Mouse (Mus musculus): ENCODE measurements around the gene Rapsn.
"Not testable (repeated sequence)": the region's sequence is repeated elsewhere in the genome, so short reads cannot be mapped to it uniquely, and the experiment has no call there.

Gene Rapsn

DNA sequence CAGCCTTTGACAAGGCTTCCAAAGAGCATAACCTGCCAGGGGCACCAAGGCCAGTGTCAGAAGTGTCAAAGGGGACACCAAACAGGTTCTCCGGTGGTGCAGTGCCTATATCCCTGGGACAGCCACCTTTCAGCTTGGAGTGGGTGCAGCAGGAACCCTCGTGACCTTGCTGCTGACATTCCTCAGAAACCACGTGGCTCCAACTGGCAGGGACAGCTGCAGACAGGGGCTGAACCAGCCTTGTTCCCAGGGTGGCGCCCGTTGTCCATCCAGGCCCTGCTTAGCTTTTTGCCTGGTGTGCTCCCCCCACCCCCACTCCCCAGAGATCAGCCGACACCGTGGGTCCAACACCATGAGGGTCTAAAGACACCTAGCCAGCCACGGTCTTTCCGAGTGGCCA, at the start of gene Rapsn:
Gene Rapsn, plus strand, starts transcription at position 236 of the 400 bp plus-strand sequence.
- no peak for DNase-seq (ENCODE audit: low read depth, low spot score)

DNA sequence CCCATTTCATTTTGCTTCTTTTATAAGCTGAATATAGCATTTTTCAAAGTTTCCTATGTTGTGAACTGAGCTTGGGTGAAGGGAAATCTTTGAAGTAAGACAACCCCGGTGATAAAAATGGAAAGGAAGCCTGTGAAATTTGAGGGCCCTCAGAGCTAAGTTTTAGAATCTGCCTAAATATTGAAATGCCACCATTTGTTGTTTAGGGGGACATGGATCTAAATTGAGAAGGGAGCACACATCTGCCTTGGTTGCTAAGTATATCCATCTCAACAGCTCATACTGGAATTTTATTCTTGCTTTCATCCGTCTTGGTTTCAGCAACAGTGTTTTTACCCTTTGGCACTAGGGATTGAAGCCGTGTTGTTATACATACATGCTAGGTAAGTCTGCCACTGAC, 49.4 kb upstream of the Rapsn start:
- no peak for DNase-seq (ENCODE audit: low read depth, low spot score)

DNA sequence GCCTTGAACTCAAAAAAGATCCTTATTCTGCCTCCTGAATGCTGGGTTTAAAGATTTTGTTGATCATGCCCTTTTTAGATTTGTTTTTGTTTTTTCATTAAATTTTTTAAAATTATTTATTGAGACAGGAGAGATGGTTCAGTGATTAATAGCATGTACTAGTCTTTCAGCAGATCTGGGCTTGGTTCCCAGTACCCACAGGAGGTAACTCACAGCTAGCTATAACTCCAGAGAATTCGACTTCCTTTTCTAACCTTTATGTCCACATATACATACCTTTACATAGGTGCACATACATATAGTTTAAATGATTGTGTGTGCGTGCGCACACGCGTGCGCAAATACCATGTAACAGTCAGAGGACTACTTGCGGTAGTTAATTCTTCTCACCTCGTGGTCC, 26.9 kb upstream of the Rapsn start:
- no peak for DNase-seq (ENCODE audit: low read depth, low spot score)

DNA sequence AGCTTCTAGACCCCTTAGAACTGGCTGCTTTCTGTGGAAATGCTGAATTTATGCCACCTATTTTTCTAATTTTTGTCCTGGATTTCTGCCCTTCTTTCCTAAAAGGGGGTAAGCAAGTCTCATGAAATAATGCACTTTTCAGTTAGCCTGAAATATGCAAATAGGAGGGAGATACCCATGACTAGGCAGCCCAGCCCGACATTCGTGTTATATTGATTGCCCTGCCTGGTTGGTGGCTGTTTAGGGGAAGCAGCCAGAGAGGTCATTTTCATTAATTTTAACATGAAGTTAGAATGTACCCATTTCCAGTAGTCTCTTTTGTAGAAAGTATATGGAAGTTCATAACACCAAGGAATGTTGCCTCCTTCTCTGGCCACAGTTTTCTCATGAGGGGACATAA, 21.5 kb upstream of the Rapsn start:
- no peak for DNase-seq (ENCODE audit: low read depth, low spot score)

DNA sequence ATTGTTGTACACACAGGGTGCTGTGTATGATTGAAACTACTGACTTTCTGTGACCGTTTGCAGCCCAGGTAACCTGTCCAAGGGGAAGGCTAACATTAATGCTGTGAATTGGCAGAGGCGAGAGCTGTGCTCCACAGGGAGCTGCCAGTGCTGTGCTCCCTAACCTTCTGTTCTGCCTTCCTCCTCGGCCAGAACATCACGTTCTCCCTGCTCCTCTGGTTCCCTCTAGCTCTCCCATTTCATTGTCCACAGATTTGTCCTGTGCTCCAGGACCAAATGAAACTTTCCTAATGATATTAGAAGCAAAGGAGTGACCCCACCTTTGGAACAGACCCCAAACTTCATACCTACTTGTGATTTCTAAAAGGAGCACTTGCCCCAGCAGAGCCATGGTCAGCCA, 20.0 kb upstream of the Rapsn start:
- DNase-seq (ENCODE audit: low read depth, low spot score): no peak

DNA sequence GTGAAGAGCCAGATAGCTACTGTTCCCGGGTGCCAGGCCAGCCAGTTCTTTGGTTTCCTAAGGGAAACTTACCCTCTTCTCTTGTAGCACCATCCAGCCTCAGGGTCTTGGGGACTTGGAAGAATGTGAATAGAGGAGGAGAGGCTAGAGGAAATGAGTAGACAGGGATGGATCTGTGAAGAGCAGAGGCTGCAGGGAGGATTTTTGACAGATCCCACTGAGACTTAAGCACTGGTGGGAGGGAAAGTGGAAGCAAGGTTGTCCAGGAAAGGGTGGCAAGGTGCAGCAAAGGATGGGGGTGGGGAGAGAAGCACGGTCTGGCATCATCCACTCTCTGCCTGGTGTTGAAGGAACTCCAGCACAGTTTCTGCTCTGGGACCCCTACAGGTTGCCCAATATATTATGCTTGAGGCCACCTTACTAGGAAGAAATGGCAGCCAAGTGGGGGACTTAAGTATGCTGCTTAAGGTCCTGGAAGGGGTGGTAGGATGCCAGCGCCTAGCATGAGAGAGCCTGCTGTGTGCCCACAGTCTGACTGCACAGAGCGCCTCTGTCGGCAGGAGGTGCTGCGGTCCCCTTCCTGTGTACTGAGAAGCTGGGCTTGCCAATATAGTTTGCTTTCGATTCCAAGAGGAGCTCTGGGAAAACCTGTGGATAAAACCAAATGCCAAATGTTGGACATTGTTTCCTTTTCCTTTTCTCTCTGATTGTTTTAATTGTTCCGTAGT, 17.2 kb upstream of the Rapsn start:
- no peak for DNase-seq (ENCODE audit: low read depth, low spot score)

DNA sequence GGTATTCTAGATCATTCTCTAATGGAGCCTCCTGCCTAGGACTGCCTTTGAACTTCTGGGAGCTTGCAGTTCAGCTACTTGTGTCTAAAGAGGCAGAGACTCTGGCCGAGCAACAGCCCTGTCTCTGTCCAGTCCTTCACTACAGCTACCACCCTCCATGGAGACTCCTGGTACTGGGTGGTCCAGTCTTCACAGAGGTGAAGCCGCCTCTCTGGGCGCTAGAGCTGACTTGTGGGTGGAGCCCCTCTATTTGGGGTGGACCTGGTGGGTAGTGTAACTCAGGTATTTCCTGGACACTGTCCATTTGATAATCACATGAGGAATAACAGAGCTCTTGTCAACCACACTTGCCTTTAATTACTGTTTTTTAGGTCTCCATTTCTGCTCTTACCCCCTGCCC, 15.5 kb upstream of the Rapsn start:
- no peak for DNase-seq (ENCODE audit: low read depth, low spot score)

DNA sequence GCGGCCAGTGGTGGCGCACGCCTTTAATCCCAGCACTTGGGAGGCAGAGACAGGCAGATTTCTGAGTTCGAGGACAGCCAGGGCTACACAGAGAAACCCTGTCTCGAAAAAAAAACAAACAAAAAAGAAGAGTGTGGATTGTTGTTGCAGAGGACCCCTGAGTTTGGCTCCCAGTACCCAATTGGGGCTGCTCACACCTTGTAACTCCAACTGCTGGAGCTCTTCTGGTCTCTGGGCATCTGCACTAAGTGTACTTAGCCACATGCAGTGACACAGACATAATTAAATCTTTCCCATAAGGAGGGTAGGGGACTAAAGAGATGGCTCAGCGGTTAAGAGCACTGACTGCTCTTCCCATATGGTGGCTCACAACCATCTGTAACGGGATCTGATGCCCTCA, 13.2 kb upstream of the Rapsn start:
- DNase-seq (ENCODE audit: low read depth, low spot score): not testable (repeated sequence)

DNA sequence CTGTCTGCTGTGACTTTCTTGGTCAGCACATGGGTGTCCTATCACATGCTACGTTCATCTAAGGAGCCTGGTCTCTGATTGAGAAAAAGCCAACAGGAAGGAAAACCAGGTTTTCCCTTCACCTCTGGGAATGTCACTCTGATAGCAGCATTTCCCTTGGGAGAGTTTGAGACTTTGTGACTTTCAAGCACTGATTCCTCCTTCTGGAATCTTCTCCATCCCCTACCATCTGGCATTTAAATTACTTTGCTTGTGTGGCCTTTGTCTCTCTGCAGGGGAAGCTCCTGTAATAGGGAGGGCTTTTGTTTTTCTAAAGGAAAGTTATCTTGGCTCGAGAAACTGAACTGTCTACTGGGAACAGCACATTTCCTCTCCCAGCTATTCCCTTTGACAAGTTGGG, 12.3 kb upstream of the Rapsn start:
- no peak for DNase-seq (ENCODE audit: low read depth, low spot score)

DNA sequence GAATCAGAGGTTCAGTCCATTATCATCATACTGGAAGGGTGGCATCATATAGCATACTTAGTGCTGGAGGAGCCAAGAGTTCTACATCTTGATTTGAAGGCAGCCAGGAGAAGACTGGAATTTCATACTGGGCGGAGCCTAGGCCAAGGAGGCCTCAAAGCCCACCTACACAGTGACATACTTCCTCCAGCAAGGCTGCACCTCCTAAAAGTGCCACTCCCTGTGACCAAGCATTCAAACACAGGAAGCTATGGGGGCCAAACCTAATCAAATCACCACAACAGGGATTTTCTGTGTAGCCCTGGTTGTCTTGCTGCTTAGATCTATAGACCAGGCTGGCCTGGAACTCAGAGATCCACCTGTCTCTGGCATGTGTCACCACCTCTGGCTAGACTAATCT, 11.5 kb upstream of the Rapsn start:
- DNase-seq (ENCODE audit: low read depth, low spot score): no peak

DNA sequence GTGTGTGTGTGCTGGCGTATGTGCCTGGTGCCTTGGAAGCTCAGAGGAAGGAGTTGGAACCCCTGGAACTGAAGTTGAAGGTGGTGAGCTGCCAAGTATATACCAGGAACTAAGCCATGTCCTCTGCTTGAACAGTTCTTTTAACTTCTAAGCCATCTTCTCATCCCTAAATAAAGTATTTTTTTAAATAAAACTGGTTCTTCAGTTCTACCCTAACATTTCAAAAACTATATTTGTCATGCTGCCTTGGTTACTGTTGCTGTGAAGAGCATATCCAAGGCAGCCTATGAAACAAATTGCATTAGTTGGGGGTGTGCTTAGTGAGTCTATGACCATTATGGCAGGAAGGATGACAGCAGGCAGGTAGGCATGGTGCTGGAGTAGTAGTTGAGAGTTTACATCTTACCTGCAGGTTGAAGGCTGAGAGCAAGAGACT, 10.3 kb upstream of the Rapsn start:
- no peak for DNase-seq (ENCODE audit: low read depth, low spot score)

DNA sequence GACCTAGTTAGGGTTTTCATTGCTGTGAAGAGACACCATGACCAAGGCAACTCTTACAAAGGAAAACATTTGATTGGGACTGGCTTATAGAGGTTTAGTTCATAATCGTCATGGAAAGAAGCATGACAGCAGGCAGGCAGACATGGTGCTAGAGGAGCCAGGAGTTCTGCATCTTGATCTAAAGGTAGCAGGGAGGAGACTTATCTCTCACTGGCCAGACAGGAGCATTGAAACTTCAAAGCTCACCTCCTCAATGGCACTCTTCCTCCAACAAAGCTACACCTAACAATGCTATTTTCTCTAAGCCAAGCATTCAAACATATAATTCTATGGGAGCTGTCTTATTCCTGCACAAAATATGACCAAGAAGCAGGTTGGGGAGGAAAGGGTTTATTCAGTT, 8.9 kb upstream of the Rapsn start:
- DNase-seq (ENCODE audit: low read depth, low spot score): no peak

DNA sequence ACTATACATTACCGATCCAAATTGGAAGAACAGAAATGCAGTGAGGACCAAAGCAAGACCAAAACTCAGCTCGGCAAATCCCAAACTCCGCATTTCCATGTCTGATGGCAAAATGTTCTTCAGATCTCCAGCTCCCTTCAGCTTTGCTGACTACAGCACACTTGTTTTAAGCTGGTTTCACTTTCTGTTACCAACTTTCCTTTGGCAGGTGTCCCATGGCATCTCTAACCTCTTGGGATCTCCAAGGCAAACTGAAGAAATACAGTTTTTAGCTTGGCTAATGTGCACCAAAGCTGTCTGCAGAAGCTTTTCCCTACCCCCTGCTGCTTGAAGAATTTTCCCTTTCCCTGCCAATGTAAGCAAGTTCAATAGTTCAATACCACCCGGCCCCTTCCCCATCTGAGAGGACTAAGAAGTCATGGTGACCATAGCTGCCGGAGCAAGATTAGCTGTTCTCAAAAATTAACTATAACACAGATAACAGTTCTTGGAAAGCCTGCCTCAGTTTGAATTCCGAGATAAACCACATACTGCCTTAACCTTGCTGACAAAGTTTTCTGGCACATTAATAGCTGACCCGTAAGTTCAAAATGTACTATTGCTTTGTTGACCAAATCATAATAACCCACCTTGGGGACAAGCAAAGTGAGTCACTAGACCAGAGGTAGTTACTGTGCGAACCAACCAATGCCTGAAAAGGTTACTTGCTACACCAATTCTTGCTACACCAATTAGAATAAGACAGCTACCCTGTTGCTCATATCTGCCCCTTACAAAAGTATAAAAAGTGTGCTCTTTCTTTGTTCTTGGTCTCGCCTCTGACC, 7.8 kb upstream of the Rapsn start:
- DNase-seq (ENCODE audit: low read depth, low spot score): no peak

DNA sequence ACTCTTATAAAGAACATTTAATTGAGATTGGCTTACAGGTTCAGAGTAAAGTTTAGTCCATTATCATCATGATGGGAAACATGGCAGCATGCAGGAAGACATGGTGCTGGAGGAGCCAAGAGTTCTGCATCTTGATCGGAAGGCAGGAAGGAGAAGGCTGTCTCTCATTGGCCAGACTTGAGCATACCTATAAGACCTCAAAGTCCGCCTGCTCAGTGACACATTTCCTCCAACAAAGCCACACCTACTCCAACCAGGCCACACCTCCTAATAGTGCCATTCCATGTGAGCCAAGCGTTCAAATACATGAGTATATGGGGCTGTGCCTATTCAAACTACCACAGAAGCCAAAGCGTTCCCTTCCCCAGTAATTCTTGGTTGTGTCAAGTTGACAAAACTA, 4.2 kb upstream of the Rapsn start:
- no peak for DNase-seq (ENCODE audit: low read depth, low spot score)

DNA sequence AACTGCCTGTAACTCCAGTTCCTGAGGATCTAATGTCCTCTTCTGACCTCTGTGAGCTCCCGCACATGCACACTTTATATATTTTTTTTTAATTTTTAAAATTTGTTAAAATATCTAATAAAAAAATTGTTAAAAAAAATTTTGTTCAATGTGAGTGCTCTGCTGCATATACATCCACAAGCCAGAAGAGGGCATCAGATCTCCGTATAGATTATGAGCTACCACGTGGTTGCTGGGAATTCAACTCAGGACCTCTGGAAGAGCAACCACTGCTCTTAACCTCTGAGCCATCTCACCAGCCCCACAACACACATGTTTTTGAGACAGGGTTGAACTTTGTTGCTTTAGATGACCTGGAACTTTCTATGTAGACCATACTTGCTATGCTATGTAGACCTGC, 2.4 kb upstream of the Rapsn start:
- no peak for DNase-seq (ENCODE audit: low read depth, low spot score)

DNA sequence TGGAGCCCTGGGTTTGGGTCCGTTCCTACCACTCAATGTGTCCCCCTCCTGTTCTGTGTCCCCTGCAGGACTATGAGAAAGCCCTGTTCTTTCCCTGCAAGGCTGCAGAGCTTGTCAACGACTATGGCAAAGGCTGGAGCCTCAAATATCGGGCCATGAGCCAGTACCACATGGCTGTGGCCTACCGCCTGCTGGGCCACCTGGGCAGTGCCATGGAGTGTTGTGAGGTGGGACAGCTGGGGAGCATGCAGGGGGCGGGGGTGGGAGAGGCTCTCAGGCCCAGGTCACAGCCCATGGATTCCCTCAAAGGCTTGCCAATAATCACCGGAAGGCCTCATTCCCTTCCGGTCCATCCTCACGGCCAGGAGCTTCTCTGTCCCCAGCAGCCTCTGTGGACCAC, 6.4 kb downstream of the Rapsn start:
- DNase-seq (ENCODE audit: low read depth, low spot score): no peak

DNA sequence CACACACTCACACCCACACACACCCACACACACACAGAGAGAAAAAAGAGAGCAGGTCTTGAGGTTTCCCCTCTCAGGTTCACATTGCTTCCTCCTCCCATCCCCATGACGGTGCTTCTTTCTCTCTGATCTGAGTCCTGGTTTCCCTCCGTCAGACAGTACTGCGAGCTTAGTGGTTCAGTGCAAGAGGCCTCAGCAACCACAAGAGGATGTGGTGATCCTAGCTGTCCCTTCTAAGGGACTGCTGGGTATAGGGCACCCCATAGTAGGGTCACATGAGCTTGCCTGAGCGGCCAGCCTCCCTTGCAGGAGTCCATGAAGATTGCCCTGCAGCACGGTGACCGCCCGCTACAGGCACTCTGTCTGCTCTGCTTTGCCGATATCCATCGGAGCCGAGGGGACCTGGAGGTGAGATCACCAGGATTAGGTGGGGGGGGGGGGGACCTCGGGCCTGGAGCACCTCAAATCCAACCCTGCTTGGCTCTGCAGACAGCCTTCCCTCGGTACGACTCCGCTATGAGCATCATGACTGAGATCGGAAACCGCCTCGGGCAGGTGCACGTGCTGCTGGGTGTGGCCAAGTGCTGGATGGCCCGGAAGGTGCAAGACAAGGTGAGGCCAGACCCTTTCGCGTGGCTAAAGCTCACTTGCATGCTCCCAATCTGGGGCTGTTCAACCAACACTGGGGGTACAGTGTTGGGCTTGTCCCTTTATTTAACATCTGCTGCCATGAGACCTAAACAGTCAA, 7.4 kb downstream of the Rapsn start:
- DNase-seq (ENCODE audit: low read depth, low spot score): no peak

DNA sequence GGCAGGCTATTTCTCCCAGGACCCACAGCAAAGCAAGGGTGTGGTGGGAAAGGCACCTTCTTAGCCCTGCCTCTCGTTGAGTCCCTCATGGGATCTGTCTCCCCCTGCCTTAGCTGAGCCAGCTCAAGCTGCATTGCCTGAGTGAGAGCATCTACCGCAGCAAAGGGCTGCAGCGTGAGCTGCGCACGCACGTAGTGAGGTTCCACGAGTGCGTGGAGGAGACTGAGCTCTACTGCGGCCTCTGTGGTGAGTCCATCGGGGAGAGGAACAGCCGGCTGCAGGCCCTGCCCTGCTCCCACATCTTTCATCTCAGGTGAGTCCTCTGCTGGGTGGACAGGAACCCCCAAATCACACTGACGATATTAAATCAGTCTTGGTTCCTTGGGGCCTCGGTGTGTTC, 9.3 kb downstream of the Rapsn start:
- DNase-seq (ENCODE audit: low read depth, low spot score): no peak

DNA sequence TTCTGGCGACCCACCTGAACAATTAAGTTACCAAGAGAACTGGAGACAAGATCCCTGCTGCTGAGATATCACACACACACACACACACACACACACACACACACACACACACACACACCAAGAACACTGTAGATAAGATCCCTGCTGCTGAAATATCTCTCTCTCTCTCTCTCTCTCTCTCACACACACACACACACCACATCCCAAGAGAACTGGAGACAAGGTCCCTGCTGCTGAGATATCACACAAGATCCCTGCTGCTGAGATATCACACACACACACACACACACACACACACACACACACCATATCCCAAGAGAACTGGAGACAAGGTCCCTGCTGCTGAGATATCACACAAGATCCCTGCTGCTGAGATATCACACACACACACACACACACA, 10.4 kb downstream of the Rapsn start:
- DNase-seq (ENCODE audit: low read depth, low spot score): not testable (repeated sequence)

DNA sequence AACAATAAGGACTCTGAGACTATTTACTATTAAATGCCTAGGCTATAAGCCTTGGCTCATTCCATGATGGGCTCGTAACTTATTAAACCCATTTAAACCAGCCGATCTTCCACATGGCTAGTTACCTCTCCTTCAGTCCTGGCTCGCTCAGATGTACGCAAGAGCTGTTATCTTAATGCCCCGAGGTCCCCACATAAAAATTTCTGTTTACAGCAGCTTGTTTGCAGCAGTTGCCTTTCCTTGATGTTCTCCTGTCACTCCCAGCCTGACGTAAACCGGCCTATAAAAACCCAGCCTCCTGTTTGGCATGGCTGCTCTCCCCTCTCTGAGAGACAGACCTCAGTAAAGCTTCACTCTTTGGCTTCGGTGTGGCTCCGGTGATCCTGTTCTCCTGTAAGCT, 11.9 kb downstream of the Rapsn start:
- no peak for DNase-seq (ENCODE audit: low read depth, low spot score)

DNA sequence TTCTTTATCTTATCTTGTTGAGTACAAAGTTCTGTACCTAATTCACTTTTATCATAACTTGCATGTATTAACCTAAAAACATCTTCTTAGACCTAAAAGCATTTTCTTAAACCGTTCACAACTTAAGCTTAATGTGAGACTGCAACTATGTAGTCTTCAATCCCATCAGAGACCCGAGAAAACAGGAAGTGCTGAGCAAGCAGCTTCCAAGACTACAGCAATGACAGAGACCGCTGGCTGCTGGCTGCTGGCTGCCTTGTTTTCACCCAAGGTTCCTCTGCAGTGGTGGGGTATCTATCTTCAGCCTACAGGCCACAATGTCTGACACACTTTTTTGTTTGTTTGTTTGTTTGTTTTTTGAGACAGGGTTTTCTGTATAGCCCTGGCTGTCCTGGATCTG, 16.5 kb downstream of the Rapsn start:
- no peak for DNase-seq (ENCODE audit: low read depth, low spot score)

DNA sequence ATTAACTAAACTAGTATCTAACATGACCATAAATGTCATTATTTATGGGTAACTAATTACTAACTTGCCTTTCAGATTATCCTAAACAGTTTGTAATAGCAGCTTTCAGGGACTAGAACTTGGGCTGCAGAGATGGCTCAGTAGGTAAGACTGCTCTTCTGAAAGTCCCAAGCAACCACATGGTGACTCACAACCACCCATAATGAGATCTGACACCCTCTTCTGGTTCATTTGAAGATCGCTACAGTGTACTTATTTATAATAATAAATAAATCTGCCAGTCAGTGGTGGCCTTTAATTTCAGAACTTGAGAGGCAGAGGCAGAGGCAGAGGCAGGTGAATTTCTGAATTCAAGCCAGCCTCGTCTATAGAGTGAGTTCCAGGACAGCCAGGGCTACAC, 17.3 kb downstream of the Rapsn start:
- no peak for DNase-seq (ENCODE audit: low read depth, low spot score)

Data from retina, adult 2 months (tissue).